18 mouse cellular contexts compared by ENCODE assay signal in the genomic region with DNA sequence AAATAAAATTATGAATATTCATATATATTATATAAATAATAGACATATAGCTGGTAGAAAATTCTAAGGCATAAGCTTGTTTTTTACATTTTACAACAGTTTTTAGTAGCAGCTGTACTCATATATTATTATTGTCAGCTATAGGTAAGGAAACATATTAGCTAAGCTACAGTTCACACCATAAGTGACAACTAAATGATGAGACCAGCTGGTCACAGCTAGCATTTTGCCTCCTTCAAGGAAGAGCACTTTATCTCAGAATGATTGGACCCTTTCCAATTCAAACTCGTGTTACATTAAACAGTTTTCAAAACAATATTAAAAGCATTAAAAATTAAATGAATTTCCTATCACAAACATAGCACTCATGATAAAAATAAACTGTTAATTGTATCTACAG.
DNase-seq lines count a peak whose midpoint lies in the region; ATAC-seq and TF ChIP-seq lines count a peak whose summit lies in the region.
"Had no signal": no experiment of that assay in that cellular context is flagged by ENCODE, and none has a peak within 500 bp of the region (broad histone marks: within the 10 kb centered on the region; RNA-seq: fewer than 3 reads in every experiment).

No protein-coding gene starts in this region.

- no peak overlapping the region for H3K27ac ChIP-seq in forebrain, embryonic 16.5 days (ENCODE audit: low read length)
- no peak overlapping the region for H3K27ac ChIP-seq in forebrain, embryonic 11.5 days (ENCODE audit: low read depth, low read length)
- H3K27ac ChIP-seq in midbrain, postnatal 0 days (ENCODE audit: low read depth, low read length) = no peak overlapping the region
- H3K27ac ChIP-seq in midbrain, embryonic 13.5 days = no peak overlapping the region
- H3K27ac ChIP-seq: embryonic facial prominence, embryonic 10.5 days; embryonic facial prominence, embryonic 12.5 days; forebrain, embryonic 10.5 days; forebrain, embryonic 15.5 days had no signal

- H3K4me3 ChIP-seq in forebrain, embryonic 16.5 days (replicated peaks; ENCODE audit: low read length) = no peak overlapping the region
- H3K4me3 ChIP-seq in forebrain, embryonic 11.5 days (ENCODE audit: low read depth, low read length) = no peak overlapping the region
- H3K4me3 ChIP-seq in midbrain, postnatal 0 days (ENCODE audit: low read depth, low read length) = no peak overlapping the region
- H3K4me3 ChIP-seq in midbrain, embryonic 13.5 days (replicated peaks) = no peak overlapping the region
- H3K4me3 ChIP-seq: embryonic facial prominence, embryonic 10.5 days; embryonic facial prominence, embryonic 12.5 days; erythroblast, embryonic 14.5 days; forebrain, embryonic 10.5 days; forebrain, embryonic 15.5 days had no signal

- H3K4me1 ChIP-seq in forebrain, embryonic 16.5 days (replicated peaks; ENCODE audit: control insufficient read depth, insufficient read depth, low read length) = no peaks in the 10 kb centered on the region
- H3K4me1 ChIP-seq in forebrain, embryonic 11.5 days (replicated peaks; ENCODE audit: control insufficient read depth, insufficient read depth, low read length) = no peaks in the 10 kb centered on the region
- no peaks in the 10 kb centered on the region for H3K4me1 ChIP-seq in midbrain, postnatal 0 days (ENCODE audit: insufficient read depth, low read length)
- no peaks in the 10 kb centered on the region for H3K4me1 ChIP-seq in midbrain, embryonic 13.5 days (replicated peaks)
- H3K4me1 ChIP-seq: embryonic facial prominence, embryonic 10.5 days; embryonic facial prominence, embryonic 12.5 days; forebrain, embryonic 10.5 days; forebrain, embryonic 15.5 days had no signal

- no peak overlapping the region for H3K4me2 ChIP-seq in forebrain, embryonic 16.5 days (ENCODE audit: low read length)
- H3K4me2 ChIP-seq in forebrain, embryonic 11.5 days (ENCODE audit: low read depth, low read length, severe bottlenecking) = no peak overlapping the region
- no peak overlapping the region for H3K4me2 ChIP-seq in midbrain, postnatal 0 days (ENCODE audit: low read depth, low read length, poor library complexity, severe bottlenecking)
- no peak overlapping the region for H3K4me2 ChIP-seq in midbrain, embryonic 13.5 days (replicated peaks)
- H3K4me2 ChIP-seq: embryonic facial prominence, embryonic 12.5 days; forebrain, embryonic 15.5 days had no signal

- no peaks in the 10 kb centered on the region for H3K9me3 ChIP-seq in forebrain, embryonic 16.5 days (ENCODE audit: control insufficient read depth, low read length)
- H3K9me3 ChIP-seq in forebrain, embryonic 11.5 days (ENCODE audit: control insufficient read depth, low read length) = no peaks in the 10 kb centered on the region
- H3K9me3 ChIP-seq in midbrain, postnatal 0 days (ENCODE audit: low read length) = no peaks in the 10 kb centered on the region
- H3K9me3 ChIP-seq in midbrain, embryonic 13.5 days = no peaks in the 10 kb centered on the region
- H3K9me3 ChIP-seq: embryonic facial prominence, embryonic 10.5 days; embryonic facial prominence, embryonic 12.5 days; forebrain, embryonic 10.5 days; forebrain, embryonic 15.5 days had no signal

- peak; percentile 47; the same call in 1 of the 2 replicates for ATAC-seq in forebrain, embryonic 16.5 days
- no peak for ATAC-seq in forebrain, embryonic 11.5 days (replicated peaks; ENCODE audit: low FRiP score)
- no peak for ATAC-seq in midbrain, postnatal 0 days (ENCODE audit: low FRiP score)
- no peak for ATAC-seq in midbrain, embryonic 13.5 days
- ATAC-seq in erythroblast, adult 5-6 weeks (replicated peaks; ENCODE audit: low FRiP score, poor library complexity, severe bottlenecking) = no peak
- ATAC-seq: forebrain, embryonic 15.5 days had no signal

- TF ChIP-seq CTCF in midbrain, postnatal 0 days (IDR thresholded peaks at IDR 0.05) = no peak

- 60% methylated on average over 1 of the region's 1 CpGs for WGBS in forebrain, embryonic 16.5 days
- 88% methylated on average over 1 of the region's 1 CpGs for WGBS in forebrain, embryonic 11.5 days
- 67% methylated on average over 1 of the region's 1 CpGs for WGBS in midbrain, postnatal 0 days
- 79% methylated on average over 1 of the region's 1 CpGs for WGBS in midbrain, embryonic 13.5 days

- no peaks in the 10 kb centered on the region for H3K27me3 ChIP-seq in forebrain, embryonic 16.5 days (replicated peaks; ENCODE audit: control insufficient read depth, insufficient read depth, low read length)
- H3K27me3 ChIP-seq in forebrain, embryonic 11.5 days (ENCODE audit: control insufficient read depth, insufficient read depth, low read length) = no peaks in the 10 kb centered on the region
- H3K27me3 ChIP-seq in midbrain, postnatal 0 days (ENCODE audit: insufficient read depth, low read length) = no peaks in the 10 kb centered on the region
- no peaks in the 10 kb centered on the region for H3K27me3 ChIP-seq in midbrain, embryonic 13.5 days
- H3K27me3 ChIP-seq: embryonic facial prominence, embryonic 12.5 days; forebrain, embryonic 15.5 days had no signal

- no peak for DNase-seq in forebrain, embryonic 11.5 days (ENCODE audit: low spot score)
- peak; percentile 34 for DNase-seq in midbrain, postnatal 0 days (ENCODE audit: low spot score)
- DNase-seq: adrenal gland, adult 2 months; adrenal gland, postnatal 10 days; adrenal gland, postnatal 25 days; cerebellum, adult 11-12 months; cerebellum, adult 2 months; cerebellum, adult 9-10 months; cerebellum, postnatal 10 days; cerebellum, postnatal 25 days had no signal

- no peaks in the 10 kb centered on the region for H3K36me3 ChIP-seq in forebrain, embryonic 16.5 days (ENCODE audit: control insufficient read depth, insufficient read depth)
- H3K36me3 ChIP-seq in forebrain, embryonic 11.5 days (ENCODE audit: control insufficient read depth, insufficient read depth, low read length) = no peaks in the 10 kb centered on the region
- H3K36me3 ChIP-seq in midbrain, postnatal 0 days (ENCODE audit: insufficient read depth, low read length) = no peaks in the 10 kb centered on the region
- H3K36me3 ChIP-seq in midbrain, embryonic 13.5 days = no peaks in the 10 kb centered on the region
- H3K36me3 ChIP-seq: embryonic facial prominence, embryonic 10.5 days; embryonic facial prominence, embryonic 12.5 days; forebrain, embryonic 10.5 days; forebrain, embryonic 15.5 days had no signal

- no peak overlapping the region for H3K9ac ChIP-seq in forebrain, embryonic 16.5 days (replicated peaks; ENCODE audit: low read depth, low read length)
- no peak overlapping the region for H3K9ac ChIP-seq in forebrain, embryonic 11.5 days (ENCODE audit: low read length)
- H3K9ac ChIP-seq in midbrain, postnatal 0 days (replicated peaks; ENCODE audit: low read length, poor library complexity, severe bottlenecking) = no peak overlapping the region
- no peak overlapping the region for H3K9ac ChIP-seq in midbrain, embryonic 13.5 days (replicated peaks)
- H3K9ac ChIP-seq: embryonic facial prominence, embryonic 12.5 days; forebrain, embryonic 15.5 days had no signal
